Mouse (Mus musculus) thymus, postnatal 36 days (tissue): ENCODE measurements at regions not wholly inside any gene's neighbourhood (a gene's known extent, or its start where the extent isn't known, plus 50 kb on each side); places are given as distances from the start of the nearest gene placed in this dataset.

ENCODE experiments used
- DNase-seq, 2 experiments: peaks; one replicate each; pipeline ENCODE4 v3.0.0; 2022; ENCODE audit warnings: mixed read lengths in 2 of 2

DNA sequence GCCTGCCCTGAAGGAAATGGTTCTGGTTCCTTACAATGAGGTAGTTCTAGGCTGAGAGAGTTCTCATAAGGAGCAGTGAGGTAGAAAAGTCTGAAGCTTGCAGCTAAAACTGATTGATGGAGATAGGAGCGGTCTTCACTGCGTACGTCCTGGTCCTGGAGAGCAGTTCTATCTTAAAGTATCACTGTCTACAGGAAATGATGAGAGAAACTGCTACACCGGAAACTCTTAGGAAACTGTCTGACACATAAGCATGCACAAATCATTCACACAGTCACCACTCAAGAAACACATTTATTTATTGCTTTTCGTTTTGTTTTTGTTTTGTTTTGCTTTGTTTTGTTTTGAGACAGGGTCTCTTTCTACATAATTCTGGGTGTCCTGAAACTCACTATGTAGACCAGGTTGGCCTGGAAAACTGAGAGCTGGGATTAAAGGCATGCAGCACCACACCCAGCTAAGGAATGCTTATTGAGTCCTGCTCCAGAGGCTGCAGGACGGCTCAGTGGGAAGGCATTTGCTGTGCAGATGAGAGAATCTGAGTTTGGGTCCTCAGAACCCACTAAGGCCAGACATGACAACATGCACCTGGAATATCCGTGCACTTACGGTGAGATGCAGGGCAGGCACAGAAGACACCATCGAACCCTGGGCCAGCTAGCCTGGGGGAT is 55.4 kb upstream of the Arglu1 start:
- DNase-seq = no peak
